ENCODE assay signal across 9 mouse cellular contexts in genomic region chr11:3369449-3369848, GRCm38 (mm10). TPM values are rescaled to one million over a fixed set of nuclear protein-coding genes. Genes with fewer than 3 reads are reported as not detected.
A peak's percentile ranks its signal among the peaks of the same experiment; 100 is the strongest.
DNase-seq lines count a peak whose midpoint lies in the region; ATAC-seq and TF ChIP-seq lines count a peak whose summit lies in the region.
"Had no signal": no experiment of that assay in that cellular context is flagged by ENCODE, and none has a peak within 500 bp of the region (broad histone marks: within the 10 kb centered on the region; RNA-seq: fewer than 3 reads in every experiment).

No protein-coding gene starts in this region.

- no peaks in the 10 kb centered on the region for H3K36me3 ChIP-seq in lung, embryonic 16.5 days (ENCODE audit: control insufficient read depth, insufficient read depth, low read length)
- H3K36me3 ChIP-seq in forebrain, embryonic 13.5 days (ENCODE audit: poor library complexity, severe bottlenecking): no peaks in the 10 kb centered on the region
- H3K36me3 ChIP-seq in limb, embryonic 13.5 days: no peaks in the 10 kb centered on the region
- H3K36me3 ChIP-seq in stomach, embryonic 16.5 days (ENCODE audit: control insufficient read depth, insufficient read depth, low read length): no peaks in the 10 kb centered on the region
- H3K36me3 ChIP-seq in liver, postnatal 0 days (replicated peaks; ENCODE audit: insufficient read depth, low read length): no peaks in the 10 kb centered on the region

- H3K9me3 ChIP-seq in lung, embryonic 16.5 days (ENCODE audit: control insufficient read depth, low read length): no peaks in the 10 kb centered on the region
- H3K9me3 ChIP-seq in forebrain, embryonic 13.5 days (replicated peaks): no peaks in the 10 kb centered on the region
- 0 out of 2 replicates have a peak, but pooled peaks cover under 1% of the 10 kb centered on the region for H3K9me3 ChIP-seq in limb, embryonic 13.5 days
- H3K9me3 ChIP-seq in stomach, embryonic 16.5 days (replicated peaks; ENCODE audit: control insufficient read depth, low read length): no peaks in the 10 kb centered on the region
- no peaks in the 10 kb centered on the region for H3K9me3 ChIP-seq in liver, postnatal 0 days (ENCODE audit: low read length)

- whole genome bisulfite sequencing in lung, embryonic 16.5 days: 61% methylated on average over 5 of the region's 5 CpGs
- WGBS in forebrain, embryonic 13.5 days: 78% methylated on average over 5 of the region's 5 CpGs
- 83% methylated on average over 5 of the region's 5 CpGs for WGBS in limb, embryonic 13.5 days
- whole genome bisulfite sequencing in stomach, embryonic 16.5 days: 72% methylated on average over 5 of the region's 5 CpGs
- WGBS in liver, postnatal 0 days (ENCODE audit: insufficient replicate concordance): 81% methylated on average over 5 of the region's 5 CpGs

- no peak for TF ChIP-seq CTCF in liver, postnatal 0 days (IDR thresholded peaks at IDR 0.05; ENCODE audit: low read depth)

- no peak overlapping the region; the same call in 1 of the 2 replicates for H3K27ac ChIP-seq in lung, embryonic 16.5 days (ENCODE audit: low read length)
- H3K27ac ChIP-seq in forebrain, embryonic 13.5 days: no peak overlapping the region
- no peak overlapping the region; the same call in 1 of the 2 replicates for H3K27ac ChIP-seq in limb, embryonic 13.5 days
- peak overlapping the region; percentile 90 for H3K27ac ChIP-seq in stomach, embryonic 16.5 days (ENCODE audit: low read length)
- no peak overlapping the region for H3K27ac ChIP-seq in liver, postnatal 0 days (ENCODE audit: low read depth)

- H3K27me3 ChIP-seq in lung, embryonic 16.5 days (ENCODE audit: control insufficient read depth, insufficient read depth, low read depth, low read length): no peaks in the 10 kb centered on the region
- H3K27me3 ChIP-seq in forebrain, embryonic 13.5 days: no peaks in the 10 kb centered on the region
- no peaks in the 10 kb centered on the region for H3K27me3 ChIP-seq in limb, embryonic 13.5 days
- H3K27me3 ChIP-seq in stomach, embryonic 16.5 days (ENCODE audit: control insufficient read depth, insufficient read depth, low read length): no peaks in the 10 kb centered on the region
- H3K27me3 ChIP-seq in liver, postnatal 0 days (ENCODE audit: insufficient read depth, low read length): no peaks in the 10 kb centered on the region

- no peak for TF ChIP-seq EP300 in liver, postnatal 0 days (IDR thresholded peaks at IDR 0.05; ENCODE audit: low read depth)

- H3K9ac ChIP-seq in lung, embryonic 16.5 days (ENCODE audit: low read length): no peak overlapping the region
- H3K9ac ChIP-seq in forebrain, embryonic 13.5 days: no peak overlapping the region
- H3K9ac ChIP-seq in limb, embryonic 13.5 days: no peak overlapping the region; the same call in 1 of the 2 replicates
- H3K9ac ChIP-seq in stomach, embryonic 16.5 days (ENCODE audit: low read length): peak overlapping the region; percentile 77
- no peak overlapping the region for H3K9ac ChIP-seq in liver, postnatal 0 days (replicated peaks)

- no peak overlapping the region for H3K4me3 ChIP-seq in lung, embryonic 16.5 days (ENCODE audit: low read length)
- peak overlapping the region; percentile 64; the same call in 1 of the 2 replicates for H3K4me3 ChIP-seq in forebrain, embryonic 13.5 days
- H3K4me3 ChIP-seq in limb, embryonic 13.5 days: no peak overlapping the region
- H3K4me3 ChIP-seq in stomach, embryonic 16.5 days (replicated peaks; ENCODE audit: low read length): peak overlapping the region; percentile 61
- H3K4me3 ChIP-seq in liver, postnatal 0 days (ENCODE audit: low read depth, low read length): no peak overlapping the region

- peaks cover 40% of the 10 kb centered on the region for H3K4me1 ChIP-seq in lung, embryonic 16.5 days (replicated peaks; ENCODE audit: control insufficient read depth, insufficient read depth, low read length)
- H3K4me1 ChIP-seq in forebrain, embryonic 13.5 days: peaks cover 47% of the 10 kb centered on the region
- peaks cover 41% of the 10 kb centered on the region for H3K4me1 ChIP-seq in limb, embryonic 13.5 days
- H3K4me1 ChIP-seq in stomach, embryonic 16.5 days (ENCODE audit: control insufficient read depth, insufficient read depth, low read length): peaks cover 37% of the 10 kb centered on the region
- peaks cover 5% of the 10 kb centered on the region for H3K4me1 ChIP-seq in liver, postnatal 0 days (ENCODE audit: insufficient read depth)

- ATAC-seq in lung, embryonic 16.5 days (ENCODE audit: low read depth): no peak
- ATAC-seq in forebrain, embryonic 13.5 days: no peak
- ATAC-seq in limb, embryonic 13.5 days (ENCODE audit: low FRiP score, low read depth): no peak
- ATAC-seq in stomach, embryonic 16.5 days (ENCODE audit: insufficient read depth, low FRiP score): no peak
- ATAC-seq in liver, postnatal 0 days: no peak

- peak overlapping the region; percentile 25; the same call in 1 of the 2 replicates for H3K4me2 ChIP-seq in lung, embryonic 16.5 days (ENCODE audit: low read depth, low read length)
- H3K4me2 ChIP-seq in forebrain, embryonic 13.5 days: peak overlapping the region; percentile 82
- peak overlapping the region; percentile 97 for H3K4me2 ChIP-seq in limb, embryonic 13.5 days (replicated peaks)
- H3K4me2 ChIP-seq in stomach, embryonic 16.5 days (ENCODE audit: low read depth, low read length): peak overlapping the region; percentile 92
- H3K4me2 ChIP-seq in liver, postnatal 0 days (ENCODE audit: low read depth, low read length): no peak overlapping the region

- no peak for DNase-seq in lung, adult 18-20 months
- no peak for DNase-seq in liver, postnatal 0 days
- DNase-seq in layer of hippocampus, postnatal 25 days (ENCODE audit: extremely low spot score in 1 of 2, low spot score in 1 of 2): no peak
- DNase-seq in frontal cortex, postnatal 25 days (ENCODE audit: low spot score in 2 of 2): no peak
- DNase-seq: kidney, adult 2 months had no signal

RNA-seq across cellular contexts. Expression of gene Pik3ip1, which starts 39.2 kb away (rescaled TPM):
- 11.8 and 12.0 TPM in 2 replicates for polyA plus RNA-seq in lung, embryonic 16.5 days (2015; fragmentation: Nextera tagmentation; extraction: Ambion mirVana)
- 18.7 and 22.8 TPM in 2 replicates for polyA plus RNA-seq in forebrain, embryonic 13.5 days (2015; fragmentation: Nextera tagmentation; extraction: Ambion mirVana)
- polyA plus RNA-seq in limb, embryonic 13.5 days (2015; fragmentation: Nextera tagmentation; extraction: Ambion mirVana): 15.7 and 17.2 TPM in 2 replicates
- polyA plus RNA-seq in stomach, embryonic 16.5 days (2015; fragmentation: Nextera tagmentation; extraction: Ambion mirVana): 9.4 and 11.8 TPM in 2 replicates
- 2.4 and 2.5 TPM in 2 replicates for polyA plus RNA-seq in liver, postnatal 0 days (2015; fragmentation: Nextera tagmentation; extraction: Ambion mirVana)
- 10 to 100 TPM; 29.1 to 38.2 TPM for total RNA-seq in layer of hippocampus, postnatal 25 days (2021)

RNA-seq across cellular contexts. Expression of gene Limk2, which starts 39.5 kb away (rescaled TPM):
- polyA plus RNA-seq in lung, embryonic 16.5 days (2015; fragmentation: Nextera tagmentation; extraction: Ambion mirVana): 53.1 and 54.5 TPM in 2 replicates
- polyA plus RNA-seq in forebrain, embryonic 13.5 days (2015; fragmentation: Nextera tagmentation; extraction: Ambion mirVana): 75.6 and 81.3 TPM in 2 replicates
- 58.3 and 61.2 TPM in 2 replicates for polyA plus RNA-seq in limb, embryonic 13.5 days (2015; fragmentation: Nextera tagmentation; extraction: Ambion mirVana)
- polyA plus RNA-seq in stomach, embryonic 16.5 days (2015; fragmentation: Nextera tagmentation; extraction: Ambion mirVana): 92.6 and 109 TPM in 2 replicates
- 6.7 and 6.8 TPM in 2 replicates for polyA plus RNA-seq in liver, postnatal 0 days (2015; fragmentation: Nextera tagmentation; extraction: Ambion mirVana)
- total RNA-seq in layer of hippocampus, postnatal 25 days (2021): 100 to 1,000 TPM in 1 of 2 experiments, 10 to 100 TPM in 1; 83.1 to 104 TPM

Comparison
In these comparisons a context has a peak if more than half of its experiments do, and no peak if none do; other contexts are left out.
1. H3K4me3 ChIP-seq: peak in forebrain, embryonic 13.5 days (single experiment) and stomach, embryonic 16.5 days (single experiment); none in lung, embryonic 16.5 days (single experiment), limb, embryonic 13.5 days (single experiment) and liver, postnatal 0 days (single experiment).